Mouse (Mus musculus): ENCODE data around the gene Tnni3k. TPM values are rescaled to one million over a fixed set of nuclear protein-coding genes. Genes with fewer than 3 reads are reported as not detected.

Tnni3k gene
- total RNA-seq, 4 experiments from 2014 or later, result not detected

- DNase-seq, result no peak
Observed at GRCm38 (mm10) chr3:154755225-154755624, 300.0 kb downstream of the Tnni3k start.

GRCm38 (mm10) chr3:154754505-154754904 lies 300.7 kb downstream of the Tnni3k start:
- DNase-seq, result no peak

- DNase-seq, result no peak
Observed at GRCm38 (mm10) chr3:154744317-154744716, 310.9 kb downstream of the Tnni3k start.

- no peak for DNase-seq
Observed at GRCm38 (mm10) chr3:154742927-154743326, 312.3 kb downstream of the Tnni3k start.

- no peak for DNase-seq
Observed at GRCm38 (mm10) chr3:154741496-154741895, 313.7 kb downstream of the Tnni3k start.

Other genes with a start within 250 kb of the Tnni3k start
- gene Fpgt, start 38.0 kb upstream of the Tnni3k start, total RNA-seq (2022), result 10 to 100 TPM; 25.2 to 40.6 (median 26.7) TPM
- gene Lrriq3, start 38.0 kb upstream of the Tnni3k start, total RNA-seq (2022), result 1 to 10 TPM; 1.3 to 2.0 (median 1.5) TPM